9 mouse cellular contexts compared by ENCODE assay signal in the genomic region with DNA sequence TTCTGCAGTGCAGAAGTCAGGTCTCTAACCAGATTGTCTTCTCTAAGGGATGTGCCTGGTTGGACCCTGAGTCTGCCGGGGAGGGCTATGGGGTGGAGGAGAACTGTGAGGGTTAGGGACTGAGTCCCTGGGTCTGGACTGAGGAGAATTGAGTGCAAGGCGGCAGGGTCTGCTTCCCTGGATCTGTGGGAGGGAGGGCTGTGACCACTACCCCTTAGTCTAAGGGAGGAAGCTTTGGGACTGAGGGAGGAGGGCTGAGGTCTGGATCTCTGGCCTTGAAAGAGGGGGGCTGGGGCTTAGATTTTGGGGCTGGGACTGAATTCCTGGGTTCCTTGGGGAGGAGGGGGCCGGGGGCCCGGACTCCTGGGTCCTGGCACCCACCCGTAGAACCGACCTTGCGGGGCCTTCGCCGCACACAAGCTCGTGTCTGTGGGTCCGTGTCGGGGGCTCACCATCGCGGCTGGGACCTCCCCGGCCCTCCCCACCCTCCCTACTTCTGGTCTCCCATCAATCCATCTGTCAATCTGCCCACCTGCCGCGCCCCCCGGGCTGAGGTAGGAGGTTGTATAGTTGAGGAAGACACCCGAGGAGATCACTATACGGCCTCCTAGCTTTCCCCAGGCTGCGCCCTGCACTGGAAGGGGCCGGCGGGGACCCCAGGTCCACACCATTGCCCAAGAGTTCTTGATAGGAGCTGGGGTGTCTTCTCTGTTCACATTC. TPM values are rescaled to one million over a fixed set of nuclear protein-coding genes. Genes with fewer than 3 reads are reported as not detected.
DNase-seq lines count a peak whose midpoint lies in the region; ATAC-seq lines count a peak whose summit lies in the region.
"Had no signal": no experiment of that assay in that cellular context is flagged by ENCODE, and none has a peak within 500 bp of the region (broad histone marks: within the 10 kb centered on the region; RNA-seq: fewer than 3 reads in every experiment).

No protein-coding gene starts in this region.

- peak overlapping the region; percentile 88 for H3K9ac ChIP-seq in limb, embryonic 11.5 days (ENCODE audit: low read length)
- H3K9ac ChIP-seq in stomach, embryonic 16.5 days (ENCODE audit: low read length): peak overlapping the region; percentile 88

- peak; percentile 22 to 35 for DNase-seq in cerebellum, adult 18-20 months
- DNase-seq in right cerebral cortex, postnatal 4 days: peak; percentile 18
- DNase-seq in right cerebral cortex, postnatal 25 days: no peak
- DNase-seq in limb, embryonic 11.5 days (ENCODE audit: low spot score): no peak
- DNase-seq in left cerebral cortex, adult 11 months (ENCODE audit: low spot score): no peak
- no peak for DNase-seq in thymus, adult 18-20 months

- H3K9me3 ChIP-seq in limb, embryonic 11.5 days (ENCODE audit: control insufficient read depth, low read length): no peaks in the 10 kb centered on the region
- no peaks in the 10 kb centered on the region for H3K9me3 ChIP-seq in stomach, embryonic 16.5 days (replicated peaks; ENCODE audit: control insufficient read depth, low read length)

- 56% methylated on average over 23 of the region's 23 CpGs for WGBS in limb, embryonic 11.5 days
- 42% methylated on average over 23 of the region's 23 CpGs for WGBS in stomach, embryonic 16.5 days

- peak overlapping the region; percentile 98 for H3K4me2 ChIP-seq in limb, embryonic 11.5 days (ENCODE audit: low read depth, severe bottlenecking)
- peak overlapping the region; percentile 81 for H3K4me2 ChIP-seq in stomach, embryonic 16.5 days (ENCODE audit: low read depth, low read length)

- H3K36me3 ChIP-seq in limb, embryonic 11.5 days (ENCODE audit: control insufficient read depth, insufficient read depth, low read length): no peaks in the 10 kb centered on the region; the same call in 1 of the 2 replicates
- 0 out of 2 replicates have a peak, but pooled peaks cover 4% of the 10 kb centered on the region for H3K36me3 ChIP-seq in stomach, embryonic 16.5 days (ENCODE audit: control insufficient read depth, insufficient read depth, low read length)

- H3K4me3 ChIP-seq in limb, embryonic 11.5 days (ENCODE audit: low read depth, low read length): peak overlapping the region; percentile 84
- H3K4me3 ChIP-seq in stomach, embryonic 16.5 days (replicated peaks; ENCODE audit: low read length): peak overlapping the region; percentile 78

- ATAC-seq in cerebellum, adult (ENCODE audit: insufficient number of reproducible peaks, low FRiP score, low TSS enrichment): no peak
- ATAC-seq in limb, embryonic 11.5 days (ENCODE audit: insufficient number of reproducible peaks, low FRiP score, low TSS enrichment, low read depth): no peak
- no peak for ATAC-seq in stomach, embryonic 16.5 days (ENCODE audit: insufficient read depth, low FRiP score)

- H3K4me1 ChIP-seq in limb, embryonic 11.5 days (ENCODE audit: control insufficient read depth, insufficient read depth, low read length): peaks cover 8% of the 10 kb centered on the region; the same call in 1 of the 2 replicates
- peaks cover 38% of the 10 kb centered on the region for H3K4me1 ChIP-seq in stomach, embryonic 16.5 days (ENCODE audit: control insufficient read depth, insufficient read depth, low read length)

- H3K27ac ChIP-seq in limb, embryonic 11.5 days (replicated peaks; ENCODE audit: low read depth, low read length): no peak overlapping the region
- H3K27ac ChIP-seq in stomach, embryonic 16.5 days (ENCODE audit: low read length): peak overlapping the region; percentile 100; the same call in 1 of the 2 replicates

- no peaks in the 10 kb centered on the region for H3K27me3 ChIP-seq in limb, embryonic 11.5 days (ENCODE audit: control insufficient read depth, insufficient read depth, low read length)
- H3K27me3 ChIP-seq in stomach, embryonic 16.5 days (ENCODE audit: control insufficient read depth, insufficient read depth, low read length): no peaks in the 10 kb centered on the region

RNA-seq across cellular contexts. Expression of a gene that starts 3.0 kb away (rescaled TPM):
- 35.5 and 39.7 TPM in 2 replicates for polyA plus RNA-seq in limb, embryonic 11.5 days (2014; fragmentation: Nextera tagmentation; extraction: Ambion mirVana)
- 27.5 and 29.8 TPM in 2 replicates for polyA plus RNA-seq in stomach, embryonic 16.5 days (2015; fragmentation: Nextera tagmentation; extraction: Ambion mirVana)

RNA-seq across cellular contexts. Expression of a gene that starts 25.0 kb away (rescaled TPM):
- polyA plus RNA-seq in limb, embryonic 11.5 days (2014; fragmentation: Nextera tagmentation; extraction: Ambion mirVana): 1.5 and 2.0 TPM in 2 replicates
- polyA plus RNA-seq in stomach, embryonic 16.5 days (2015; fragmentation: Nextera tagmentation; extraction: Ambion mirVana): 0.88 and 0.94 TPM in 2 replicates

RNA-seq across cellular contexts. Expression of a gene that starts 53.8 kb away (rescaled TPM):
- polyA plus RNA-seq in limb, embryonic 11.5 days (2014; fragmentation: Nextera tagmentation; extraction: Ambion mirVana): not detected in 2 replicates
- 2.0 and 2.8 TPM in 2 replicates for polyA plus RNA-seq in stomach, embryonic 16.5 days (2015; fragmentation: Nextera tagmentation; extraction: Ambion mirVana)

RNA-seq across cellular contexts. Expression of a gene that starts 57.6 kb away (rescaled TPM):
- not detected in 2 replicates for polyA plus RNA-seq in limb, embryonic 11.5 days (2014; fragmentation: Nextera tagmentation; extraction: Ambion mirVana)
- 1.1 and 2.2 TPM in 2 replicates for polyA plus RNA-seq in stomach, embryonic 16.5 days (2015; fragmentation: Nextera tagmentation; extraction: Ambion mirVana)

RNA-seq across cellular contexts. Expression of a gene that starts 57.7 kb away (rescaled TPM):
- not detected in 2 replicates for polyA plus RNA-seq in limb, embryonic 11.5 days (2014; fragmentation: Nextera tagmentation; extraction: Ambion mirVana)
- polyA plus RNA-seq in stomach, embryonic 16.5 days (2015; fragmentation: Nextera tagmentation; extraction: Ambion mirVana): not detected in 2 replicates
- polyA plus RNA-seq: small intestine, adult 2 months had no signal

Comparison
In these comparisons a context has a peak if more than half of its experiments do, and no peak if none do; other contexts are left out.
1. DNase-seq: peak in cerebellum, adult 18-20 months (2 of 2) and right cerebral cortex, postnatal 4 days (single experiment); none in right cerebral cortex, postnatal 25 days (single experiment), limb, embryonic 11.5 days (single experiment), left cerebral cortex, adult 11 months (single experiment) and thymus, adult 18-20 months (0 of 2).